Mouse (Mus musculus) midbrain, embryonic 11.5 days (tissue): ENCODE measurements around the gene Mcpt4. TPM values are rescaled to one million over a fixed set of nuclear protein-coding genes. Genes with fewer than 3 reads are reported as not detected.
"Not testable (repeated sequence)": the region's sequence is repeated elsewhere in the genome, so short reads cannot be mapped to it uniquely, and the experiment has no call there.

Experiments
- ATAC-seq: fragments of 200-750 bp; cut with Nextera tagmentation; 2 replicates; pipeline ENCODE4 v1.8.0; 2017; ENCODE audit warnings: moderate TSS enrichment, moderate library complexity; ENCODE audit not compliant: low FRiP score
- DNase-seq: peaks from one replicate; pipeline ENCODE4 v3.0.0; 2015; ENCODE audit warnings: low spot score; ENCODE audit errors: missing footprints
- H3K27ac ChIP-seq: fragments of 300-500 bp; sonication (generic); 2 replicates; pipeline ENCODE4 v1.5.1; 2014; ENCODE audit warnings: low read depth, low read length
- H3K27me3 ChIP-seq: fragments of 300-500 bp; sonication (generic); 2 replicates; pipeline ENCODE4 v1.6.1; 2014; ENCODE audit warnings: mild to moderate bottlenecking, low read length, moderate library complexity, mixed read lengths; ENCODE audit not compliant: control insufficient read depth, insufficient read depth
- H3K36me3 ChIP-seq: fragments of 300-500 bp; sonication (generic); 2 replicates; pipeline ENCODE4 v1.6.1; 2014; ENCODE audit warnings: mild to moderate bottlenecking, low read length, moderate library complexity, mixed read lengths; ENCODE audit not compliant: control insufficient read depth, insufficient read depth
- H3K4me1 ChIP-seq: fragments of 300-500 bp; sonication (generic); 2 replicates; pipeline ENCODE4 v1.6.1; 2014; ENCODE audit warnings: low read length; ENCODE audit not compliant: control insufficient read depth, insufficient read depth
- H3K4me2 ChIP-seq: fragments of 300-500 bp; sonication (generic); 2 replicates; pipeline ENCODE4 v1.6.1; 2014; ENCODE audit warnings: mild to moderate bottlenecking, moderate library complexity
- H3K4me3 ChIP-seq: fragments of 300-500 bp; sonication (generic); 2 replicates; pipeline ENCODE4 v1.5.1; 2014; ENCODE audit warnings: low read depth, low read length
- H3K9ac ChIP-seq: fragments of 300-500 bp; sonication (generic); 2 replicates; pipeline ENCODE4 v1.6.1; 2014; ENCODE audit warnings: low read length
- H3K9me3 ChIP-seq: fragments of 300-500 bp; sonication (generic); 2 replicates; pipeline ENCODE4 v1.6.1; 2016; ENCODE audit warnings: low read length; ENCODE audit not compliant: control insufficient read depth
- WGBS: fragments of 180-500 bp; shearing (Covaris S2); extraction: QIAGEN DNeasy Blood & Tissue Kit; methylation state at CpG from one replicate; pipeline ENCODE4 v1.1.7; 2014; 5-methylcytosine and 5-hydroxymethylcytosine counted together
- polyA plus RNA-seq: library from polyadenylated mRNA; unstranded; fragments of >200 nt; fragmentation: Nextera tagmentation; extraction: Ambion mirVana; gene quantifications from 2 replicates; pipeline ENCODE4 v1.2.1, GENCODE M21; 2014

Gene Mcpt4
- polyA plus RNA-seq, 1 experiment from 2014 or later: not detected

DNA sequence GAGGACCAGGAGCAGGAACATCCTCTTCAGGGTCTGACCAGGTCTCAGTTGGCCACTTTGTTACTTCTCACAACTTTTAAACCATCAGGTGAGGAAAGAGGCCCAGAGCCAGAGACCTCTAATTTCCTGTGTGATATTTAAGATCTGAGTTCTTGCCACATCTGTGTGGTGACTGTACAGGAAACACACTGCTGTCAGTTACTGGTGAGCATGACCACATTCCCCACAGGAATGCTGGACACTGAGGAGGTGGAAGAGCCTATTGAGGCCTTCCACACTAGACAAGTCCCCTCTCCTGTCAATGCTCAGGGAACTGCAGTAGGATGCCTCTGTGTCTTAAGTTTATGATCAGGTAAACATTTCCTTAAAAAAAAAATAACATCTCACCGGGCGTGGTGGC, 23.1 kb upstream of the Mcpt4 start, which contains the start of gene Mcpt8:
TSS of gene Mcpt8 (minus strand) at position 107 of the 400 bp plus-strand sequence.
- 95% methylated on average over 2 of the region's 2 CpGs for WGBS
- ATAC-seq (no peak), DNase-seq (no peak)
- Histone ChIP-seq H3K27ac (no peak within 1 kb of the TSS), H3K4me3 (no peak within 1 kb of the TSS), H3K27me3 (no peaks in the 10 kb centered on the region), H3K9me3 (no peaks in the 10 kb centered on the region), H3K4me2 (no peak within 1 kb of the TSS), H3K9ac (no peak within 1 kb of the TSS), H3K4me1 (no peaks in the 10 kb centered on the region), H3K36me3 (no peaks in the 10 kb centered on the region)

DNA sequence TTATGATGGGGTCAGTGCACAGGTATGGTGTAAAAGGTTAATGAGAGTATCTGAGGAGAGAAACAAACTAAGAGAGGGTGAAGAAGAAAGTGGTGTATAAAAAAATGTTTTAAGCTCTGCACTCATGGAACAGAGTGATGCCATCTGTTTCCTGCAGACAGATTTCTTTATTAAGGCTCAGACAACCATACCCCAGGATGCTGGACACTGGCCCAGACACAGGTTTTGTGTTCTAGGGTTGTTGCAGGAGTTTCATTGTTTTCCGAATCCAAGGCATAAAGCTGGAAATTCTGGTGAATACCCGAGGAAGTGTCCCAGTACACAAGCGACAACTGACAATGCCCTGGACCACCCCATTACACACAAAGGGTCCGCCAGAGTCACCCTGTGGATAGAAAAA, 19.9 kb upstream of the Mcpt4 start:
- ATAC-seq (no peak), DNase-seq (no peak)
- Histone ChIP-seq H3K9me3 (no peaks in the 10 kb centered on the region), H3K4me3 (no peak overlapping the region), H3K4me1 (no peaks in the 10 kb centered on the region), H3K27ac (no peak overlapping the region), H3K27me3 (no peaks in the 10 kb centered on the region), H3K4me2 (no peak overlapping the region), H3K9ac (no peak overlapping the region), H3K36me3 (no peaks in the 10 kb centered on the region)
- 89% methylated on average over 4 of the region's 4 CpGs for WGBS

DNA sequence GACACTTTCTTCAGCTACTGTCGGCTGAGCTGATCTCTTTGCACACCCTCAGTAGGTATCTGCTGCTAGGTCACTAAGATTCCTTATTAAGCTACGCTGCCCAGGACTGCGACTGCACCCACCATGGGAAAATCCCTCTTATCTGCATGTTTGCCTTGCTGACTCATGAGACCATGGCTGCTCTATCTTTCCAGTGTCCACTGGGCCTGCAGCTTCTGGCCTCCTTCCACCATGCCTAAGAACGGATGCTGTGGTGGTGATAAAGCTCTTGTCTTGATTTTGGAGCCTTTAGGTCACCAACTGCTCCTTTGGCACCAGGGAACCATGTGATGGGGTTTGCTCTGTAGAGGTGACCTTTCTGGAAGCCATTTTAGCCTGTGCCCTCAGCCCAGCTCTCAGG, 4.4 kb downstream of the Mcpt4 start:
- H3K4me2 ChIP-seq: no peak overlapping the region
- H3K9me3 ChIP-seq: no peaks in the 10 kb centered on the region
- H3K9ac ChIP-seq: no peak overlapping the region
- DNase-seq: no peak
- H3K36me3 ChIP-seq: no peaks in the 10 kb centered on the region
- no peak overlapping the region for H3K4me3 ChIP-seq
- H3K27ac ChIP-seq: no peak overlapping the region
- H3K4me1 ChIP-seq: no peaks in the 10 kb centered on the region
- no peak for ATAC-seq
- no peaks in the 10 kb centered on the region for H3K27me3 ChIP-seq
- 82% methylated on average over 4 of the region's 4 CpGs for WGBS

DNA sequence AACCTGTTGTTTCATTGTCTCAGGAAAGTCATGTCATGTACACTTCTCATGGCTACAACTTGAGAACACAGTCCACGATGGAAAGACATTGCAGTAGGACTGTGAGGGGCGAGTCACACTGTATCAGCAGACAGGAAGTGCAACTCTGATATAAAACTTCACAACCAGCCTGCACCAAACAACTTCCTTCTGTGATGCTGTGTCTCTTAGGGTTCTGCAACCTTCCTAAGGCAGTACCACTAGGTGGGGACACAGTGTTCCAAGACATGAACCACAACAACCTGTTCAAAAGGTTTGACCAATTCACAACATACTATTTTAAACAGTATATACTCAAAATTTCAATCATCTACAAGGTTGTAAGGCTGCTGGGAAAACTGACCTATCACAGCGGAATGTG, 6.7 kb downstream of the Mcpt4 start:
- DNase-seq (no peak), ATAC-seq (no peak)
- no peak overlapping the region for H3K4me3 ChIP-seq
- WGBS: 91% methylated on average over 3 of the region's 3 CpGs
- H3K27me3 ChIP-seq: no peaks in the 10 kb centered on the region
- no peak overlapping the region for H3K9ac ChIP-seq
- no peaks in the 10 kb centered on the region for H3K4me1 ChIP-seq
- H3K4me2 ChIP-seq: no peak overlapping the region
- H3K9me3 ChIP-seq: no peaks in the 10 kb centered on the region
- no peak overlapping the region for H3K27ac ChIP-seq
- no peaks in the 10 kb centered on the region for H3K36me3 ChIP-seq

DNA sequence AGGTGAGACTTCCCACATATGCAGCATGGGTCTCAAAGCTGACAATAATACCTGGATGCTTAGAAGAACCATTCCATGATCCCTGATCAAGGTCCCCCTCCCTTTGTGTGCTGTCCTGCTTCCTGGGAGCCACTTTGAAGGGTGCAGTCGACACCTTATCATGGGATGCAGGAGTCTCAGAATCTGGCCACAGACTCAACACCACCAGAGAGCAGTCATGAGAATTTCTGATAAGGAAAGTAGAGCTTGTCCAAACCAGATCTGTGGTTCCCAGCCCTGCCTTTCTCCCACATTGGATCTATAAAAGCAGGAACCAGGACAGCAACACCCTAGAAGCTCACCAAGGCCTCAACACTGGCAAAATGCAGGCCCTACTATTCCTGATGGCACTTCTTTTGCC, 20.3 kb downstream of the Mcpt4 start, which contains the start of gene Mcpt2:
TSS of gene Mcpt2 (plus strand) at position 250 of the 400 bp plus-strand sequence.
- not testable (repeated sequence) for H3K9ac ChIP-seq, H3K4me3 ChIP-seq, H3K9me3 ChIP-seq, H3K27me3 ChIP-seq, H3K36me3 ChIP-seq, H3K4me2 ChIP-seq, H3K4me1 ChIP-seq, ATAC-seq, H3K27ac ChIP-seq, DNase-seq
- WGBS: 73% methylated on average over 1 of the region's 1 CpGs

DNA sequence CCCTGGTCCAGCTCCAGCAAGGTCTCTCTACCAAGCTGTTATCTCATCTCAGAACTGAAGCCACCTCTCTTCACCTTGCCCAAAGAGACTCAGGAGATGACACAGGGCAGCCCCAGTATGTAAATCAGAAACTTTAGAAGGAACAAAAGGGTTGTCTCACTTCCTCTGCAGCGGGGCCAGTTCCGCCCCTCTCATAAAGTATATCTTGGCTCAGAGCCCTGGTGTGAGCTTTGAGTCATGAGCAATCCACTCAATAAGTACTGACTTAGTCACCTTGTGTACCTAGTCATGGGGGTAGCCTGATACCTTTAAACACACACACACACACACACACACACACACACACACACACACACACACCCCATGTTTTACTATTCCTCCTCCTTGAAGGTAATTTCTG, 27.7 kb downstream of the Mcpt4 start:
- 93% methylated on average over 2 of the region's 2 CpGs for WGBS
- no peaks in the 10 kb centered on the region for H3K27me3 ChIP-seq
- ATAC-seq (no peak), DNase-seq (no peak)
- H3K36me3 ChIP-seq: no peaks in the 10 kb centered on the region
- H3K27ac ChIP-seq: no peak overlapping the region
- H3K9ac ChIP-seq: no peak overlapping the region
- no peaks in the 10 kb centered on the region for H3K9me3 ChIP-seq
- no peak overlapping the region for H3K4me2 ChIP-seq
- no peak overlapping the region for H3K4me3 ChIP-seq
- no peaks in the 10 kb centered on the region for H3K4me1 ChIP-seq

DNA sequence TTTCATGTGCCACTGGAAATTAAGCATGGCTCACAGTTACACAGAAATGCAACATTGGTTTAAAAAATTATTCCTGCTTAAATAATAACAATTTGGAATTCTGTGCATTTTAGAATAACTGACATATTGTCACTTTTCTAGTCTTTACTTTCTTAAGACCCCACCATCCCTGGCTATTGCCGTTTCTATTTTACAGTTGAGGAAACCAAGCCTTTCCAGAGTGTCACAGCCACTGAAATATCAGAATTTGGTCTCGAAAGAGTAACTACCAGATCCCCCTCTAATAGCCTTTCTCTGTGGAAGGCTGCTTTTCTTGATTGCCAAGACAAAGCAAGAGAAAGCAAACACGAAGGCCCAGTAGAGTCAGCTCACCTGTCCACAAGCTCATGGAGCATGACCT, 31.7 kb downstream of the Mcpt4 start, which contains the start of gene Mcpt9:
TSS of gene Mcpt9 (minus strand) at position 101 of the 400 bp plus-strand sequence.
- H3K27ac ChIP-seq, DNase-seq, H3K4me2 ChIP-seq, H3K9ac ChIP-seq, ATAC-seq, H3K4me3 ChIP-seq, H3K36me3 ChIP-seq, H3K27me3 ChIP-seq, H3K9me3 ChIP-seq, H3K4me1 ChIP-seq: not testable (repeated sequence)
- WGBS: 76% methylated on average over 3 of the region's 3 CpGs

DNA sequence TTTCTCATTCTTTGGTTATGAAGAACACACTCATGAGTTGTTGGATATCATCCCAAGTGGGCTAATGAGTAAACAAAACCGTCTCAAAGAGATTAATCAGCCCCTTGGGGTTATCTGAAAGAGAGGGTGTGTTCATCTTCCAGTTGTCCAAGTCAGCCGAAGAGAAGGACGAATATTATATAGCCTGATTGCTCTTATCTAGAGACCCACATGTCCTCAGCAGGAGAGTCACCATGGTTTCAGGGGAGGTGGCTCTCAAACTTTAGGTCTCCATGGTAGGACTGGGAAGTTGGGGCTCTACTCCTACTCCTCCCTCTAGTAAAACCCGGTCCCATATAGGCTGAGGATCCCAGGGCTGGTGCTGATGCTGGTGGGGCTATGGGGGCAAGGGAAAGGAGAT, 40.8 kb downstream of the Mcpt4 start:
- H3K4me2 ChIP-seq, H3K4me3 ChIP-seq, H3K9me3 ChIP-seq, ATAC-seq, H3K9ac ChIP-seq, H3K27me3 ChIP-seq, H3K4me1 ChIP-seq, H3K36me3 ChIP-seq, DNase-seq, H3K27ac ChIP-seq: not testable (repeated sequence)
- 79% methylated on average over 3 of the region's 4 CpGs for WGBS

DNA sequence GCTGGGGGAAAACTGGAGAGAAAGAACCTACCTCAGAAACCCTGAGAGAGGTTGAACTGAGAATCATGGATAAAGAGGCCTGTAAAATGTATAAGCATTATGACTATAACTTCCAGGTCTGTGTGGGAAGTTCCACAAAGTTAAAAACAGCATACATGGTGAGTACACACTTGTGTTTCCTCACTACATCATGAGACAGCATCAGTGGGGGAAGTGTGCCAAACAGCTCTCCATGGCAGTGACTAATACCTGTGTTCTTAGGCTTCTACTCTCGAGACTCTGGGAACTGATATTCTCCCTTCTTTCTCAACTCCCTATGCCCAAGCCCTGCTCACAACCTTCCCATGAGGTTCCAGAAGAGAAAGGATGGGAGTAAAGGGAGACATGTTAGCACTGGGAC, 42.7 kb downstream of the Mcpt4 start:
- Histone ChIP-seq H3K36me3 (no peaks in the 10 kb centered on the region), H3K4me3 (no peak overlapping the region), H3K27me3 (no peaks in the 10 kb centered on the region), H3K9me3 (no peaks in the 10 kb centered on the region), H3K4me1 (no peaks in the 10 kb centered on the region), H3K4me2 (no peak overlapping the region), H3K9ac (no peak overlapping the region), H3K27ac (no peak overlapping the region)
- ATAC-seq (no peak), DNase-seq (no peak)
- 73% methylated on average over 1 of the region's 1 CpGs for WGBS

DNA sequence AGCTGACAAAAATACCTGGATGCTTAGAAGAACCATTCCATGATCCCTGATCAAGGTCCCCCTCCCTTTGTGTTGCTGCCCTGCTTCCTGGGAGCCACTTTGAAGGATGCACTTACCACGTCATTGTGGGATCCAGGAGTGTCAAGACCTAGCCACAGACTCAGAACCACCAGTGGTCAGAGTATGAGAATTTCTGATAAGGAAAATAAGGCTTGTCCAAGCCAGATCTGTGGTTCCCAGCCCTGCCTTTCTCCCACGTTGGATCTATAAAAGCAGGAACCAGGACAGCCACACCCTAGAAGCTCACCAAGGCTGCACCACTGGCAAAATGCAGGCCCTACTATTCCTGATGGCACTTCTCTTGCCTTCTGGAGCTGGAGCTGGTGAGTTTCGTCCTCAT, 44.4 kb downstream of the Mcpt4 start, which contains the start of gene Mcpt1:
TSS of gene Mcpt1 (plus strand) at position 301 of the 400 bp plus-strand sequence.
- ATAC-seq, H3K4me1 ChIP-seq, H3K27me3 ChIP-seq, H3K9me3 ChIP-seq, DNase-seq, H3K9ac ChIP-seq, H3K4me3 ChIP-seq, H3K27ac ChIP-seq, H3K36me3 ChIP-seq, H3K4me2 ChIP-seq: not testable (repeated sequence)
- 83% methylated on average over 3 of the region's 3 CpGs for WGBS
